Mouse (Mus musculus): ENCODE results near the gene Col6a5.

Col6a5 gene

DNA sequence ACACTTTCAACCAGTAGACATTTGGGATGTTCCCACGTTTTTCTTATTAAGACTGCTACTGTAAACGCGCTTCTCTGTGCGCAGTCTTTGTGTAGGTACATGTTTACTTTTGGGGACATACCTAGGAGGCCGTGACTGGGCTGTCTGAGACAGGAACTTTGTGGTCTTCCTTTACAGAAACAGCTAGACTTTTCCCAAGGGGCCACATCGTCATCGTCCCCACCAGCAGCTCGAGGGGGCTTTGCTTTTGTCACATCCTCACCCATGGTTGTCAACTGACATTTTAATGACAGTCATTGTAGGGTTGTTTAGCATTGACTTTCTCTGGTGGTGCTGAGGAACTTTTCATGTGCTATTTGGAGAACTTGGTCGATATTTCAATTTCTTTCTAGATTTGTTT, 129.2 kb downstream of the Col6a5 start:
- no peak for DNase-seq (ENCODE audit: extremely low read depth, insufficient read length, low spot score)

DNA sequence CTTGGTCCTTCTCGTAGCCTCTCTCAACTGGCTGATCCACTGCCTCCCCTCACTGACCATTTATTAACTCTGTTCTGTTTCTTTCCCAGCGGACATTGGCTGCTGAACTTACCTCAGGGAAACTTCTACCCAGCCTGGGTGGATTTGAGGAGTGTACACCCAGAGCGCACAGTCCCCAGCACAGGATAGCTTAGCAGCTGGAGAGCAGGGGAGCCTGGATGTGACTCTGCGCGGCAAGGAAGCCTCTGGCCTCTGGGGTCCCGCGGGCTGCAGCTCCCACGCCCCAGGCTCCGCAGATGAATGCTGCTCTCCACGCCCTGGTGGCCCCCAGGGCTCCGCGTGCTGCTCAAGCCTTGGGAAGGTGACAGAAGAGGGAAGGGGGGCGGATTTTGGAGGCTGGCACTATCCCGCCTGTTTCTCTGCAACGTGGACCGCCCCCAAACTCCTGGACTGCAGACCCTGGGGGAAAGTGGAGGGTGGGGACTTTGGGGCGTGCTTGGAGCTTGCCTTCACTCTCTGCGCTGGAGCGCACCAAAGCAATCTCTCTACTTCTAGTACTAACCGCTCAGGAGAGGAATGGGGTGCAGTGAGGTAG, 132.6 kb downstream of the Col6a5 start, which contains the start of gene Col6a6:
Col6a6 (minus strand) TSS at position 370 of the 595 bp plus-strand sequence.
- no peak for DNase-seq (ENCODE audit: extremely low read depth, insufficient read length, low spot score)

DNA sequence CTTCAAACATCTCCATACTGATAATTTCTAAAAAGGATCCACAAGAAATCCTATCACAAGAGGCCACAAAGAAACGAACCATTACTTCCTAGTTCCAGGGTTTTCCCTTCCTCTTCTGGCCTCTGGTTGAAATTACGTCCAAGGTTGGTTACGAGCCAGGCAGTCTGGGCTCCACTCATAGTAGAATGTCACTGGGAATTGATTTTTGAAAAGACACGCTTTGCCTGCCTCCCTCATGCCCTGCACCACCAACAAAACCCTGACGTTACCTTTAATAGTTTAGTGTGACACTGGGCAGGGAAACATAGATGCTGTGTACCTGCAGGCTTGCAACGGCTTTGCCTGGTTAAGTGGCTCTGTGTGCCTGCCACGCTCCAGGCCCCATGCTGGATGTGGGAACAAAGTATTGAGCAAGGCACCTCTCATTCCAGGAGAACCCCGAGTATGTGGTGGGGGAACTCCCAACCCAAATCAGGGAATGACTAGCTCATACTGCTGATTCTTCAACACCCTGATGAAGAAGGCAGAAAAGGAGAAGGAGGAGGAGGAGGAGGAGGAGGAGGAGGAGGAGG, 133.3 kb downstream of the Col6a5 start:
- no peak for DNase-seq (ENCODE audit: extremely low read depth, insufficient read length, low spot score)

DNA sequence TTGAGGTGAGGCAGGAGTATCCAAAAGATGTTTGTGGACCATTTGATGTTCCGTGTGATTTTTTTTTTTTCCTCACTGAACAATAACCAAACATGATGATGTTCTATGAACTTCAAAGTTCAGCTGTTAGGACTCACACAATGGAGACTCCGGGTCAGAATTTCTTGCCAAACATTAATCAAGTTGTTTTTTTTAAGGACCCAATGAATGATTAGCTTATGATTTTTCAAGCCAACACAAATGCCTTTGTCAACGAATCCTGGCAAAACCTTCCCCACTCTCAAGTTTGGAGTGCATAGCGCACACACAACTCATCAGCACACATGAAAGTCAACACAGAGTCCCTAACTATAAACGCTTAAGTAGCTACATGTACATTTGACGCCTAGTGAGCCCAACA, 139.7 kb downstream of the Col6a5 start:
- DNase-seq (ENCODE audit: extremely low read depth, insufficient read length, low spot score): no peak

GRCm38 (mm10) chr9:105819155-105819709, 141.2 kb downstream of the Col6a5 start:
- no peak for DNase-seq (ENCODE audit: extremely low read depth, insufficient read length, low spot score)

GRCm38 (mm10) chr9:105814436-105814835, 146.0 kb downstream of the Col6a5 start:
- DNase-seq (ENCODE audit: extremely low read depth, insufficient read length, low spot score): no peak

DNA sequence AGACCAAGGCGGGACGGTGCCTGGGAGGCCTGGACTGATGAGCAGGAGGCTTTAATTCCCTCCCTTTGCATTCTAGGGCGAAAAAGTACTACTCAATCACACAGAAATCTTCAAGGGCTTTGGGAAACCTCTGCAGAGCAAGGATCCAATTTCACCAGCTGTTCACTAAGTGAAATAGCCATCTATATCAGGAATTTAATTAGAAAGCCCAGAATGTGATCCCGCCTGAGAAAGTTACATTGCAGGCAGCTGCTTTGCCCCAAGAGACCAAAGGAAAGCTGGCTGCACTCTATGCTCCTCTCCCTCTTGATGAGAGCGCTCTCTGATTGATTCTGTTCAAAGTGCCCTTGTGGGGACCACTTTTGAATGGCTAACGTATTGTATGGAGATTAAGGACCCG, 149.0 kb downstream of the Col6a5 start:
- no peak for DNase-seq (ENCODE audit: extremely low read depth, insufficient read length, low spot score)

- no peak for DNase-seq (ENCODE audit: extremely low read depth, insufficient read length, low spot score)
Observed at GRCm38 (mm10) chr9:105808920-105809505, 151.4 kb downstream of the Col6a5 start.
